Mouse (Mus musculus): ENCODE data around the gene Svop.

The Svop gene

DNA sequence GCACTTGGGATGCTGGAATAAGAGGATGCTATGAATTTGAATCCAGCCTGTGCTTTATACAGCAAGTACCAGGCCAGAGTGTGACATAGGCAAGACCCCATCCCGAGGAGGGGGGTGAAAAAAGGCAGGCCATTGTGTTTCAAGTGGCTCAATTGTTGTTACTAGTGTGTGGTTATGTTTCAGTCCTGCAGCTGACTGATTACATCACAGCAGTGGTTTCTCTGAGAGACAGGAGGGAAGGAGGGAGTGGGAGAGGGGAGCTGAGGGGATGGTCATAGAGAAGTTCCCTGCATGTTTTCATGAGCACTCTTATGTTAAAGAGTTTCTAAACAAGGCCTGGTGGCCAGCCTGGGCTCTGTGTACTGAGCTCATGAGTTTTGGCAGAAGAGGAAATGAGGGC is 11.4 kb upstream of the Svop start:
- no peak for DNase-seq

DNA sequence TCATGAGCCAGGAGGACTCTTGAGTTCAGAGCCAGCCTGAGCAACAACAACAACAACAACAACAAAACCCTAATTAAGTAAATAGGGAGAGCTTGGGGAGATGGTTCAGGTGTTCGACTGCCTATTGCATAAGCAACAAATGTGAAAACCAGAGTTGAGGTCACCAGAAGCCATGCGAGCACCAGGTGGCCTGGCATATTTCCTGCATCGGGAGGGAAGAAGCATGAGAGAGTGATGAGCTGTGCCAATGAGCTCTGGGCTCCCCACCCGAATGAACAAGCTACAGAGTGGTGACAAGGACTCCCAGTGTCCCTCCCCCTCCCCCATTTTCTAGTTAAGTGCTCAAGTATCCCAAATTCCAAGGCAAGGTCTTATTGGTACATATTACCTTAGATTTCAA is 10.5 kb upstream of the Svop start:
- DNase-seq: no peak

DNA sequence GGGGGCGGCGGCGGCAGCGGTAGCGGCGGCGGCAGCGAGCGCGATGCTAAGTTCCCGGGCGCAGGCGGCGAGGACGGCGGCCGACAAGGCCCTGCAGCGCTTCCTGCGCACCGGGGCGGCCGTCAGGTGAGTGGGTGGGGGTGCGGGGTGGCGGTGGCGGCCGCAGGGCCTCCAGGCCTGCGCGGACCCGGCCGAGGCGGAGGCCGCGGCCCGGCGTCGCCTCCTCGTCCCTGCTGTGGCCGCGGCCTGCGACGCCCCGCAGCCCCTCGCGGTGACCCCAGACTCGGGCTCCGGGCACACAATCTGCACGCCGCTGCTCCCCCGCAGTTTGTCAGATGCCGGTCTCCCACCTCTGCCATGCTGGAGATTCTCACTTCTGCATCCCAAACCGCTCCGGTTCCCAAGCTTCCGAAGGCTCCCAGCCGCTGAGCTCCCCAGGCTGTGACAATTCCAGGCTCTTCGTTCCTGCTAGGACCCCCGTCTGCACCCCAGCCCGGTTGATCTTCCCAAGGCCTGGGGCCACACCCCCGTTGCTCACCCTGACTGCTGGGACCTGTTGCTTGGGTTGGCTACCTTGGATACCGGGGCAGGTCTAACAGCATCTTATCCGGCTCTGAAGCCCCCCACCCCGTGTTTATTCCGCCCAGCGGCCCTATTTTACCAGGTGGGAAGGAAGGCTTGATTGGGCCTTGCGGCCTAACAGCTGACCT is 9.2 kb upstream of the Svop start:
- DNase-seq: no peak

DNA sequence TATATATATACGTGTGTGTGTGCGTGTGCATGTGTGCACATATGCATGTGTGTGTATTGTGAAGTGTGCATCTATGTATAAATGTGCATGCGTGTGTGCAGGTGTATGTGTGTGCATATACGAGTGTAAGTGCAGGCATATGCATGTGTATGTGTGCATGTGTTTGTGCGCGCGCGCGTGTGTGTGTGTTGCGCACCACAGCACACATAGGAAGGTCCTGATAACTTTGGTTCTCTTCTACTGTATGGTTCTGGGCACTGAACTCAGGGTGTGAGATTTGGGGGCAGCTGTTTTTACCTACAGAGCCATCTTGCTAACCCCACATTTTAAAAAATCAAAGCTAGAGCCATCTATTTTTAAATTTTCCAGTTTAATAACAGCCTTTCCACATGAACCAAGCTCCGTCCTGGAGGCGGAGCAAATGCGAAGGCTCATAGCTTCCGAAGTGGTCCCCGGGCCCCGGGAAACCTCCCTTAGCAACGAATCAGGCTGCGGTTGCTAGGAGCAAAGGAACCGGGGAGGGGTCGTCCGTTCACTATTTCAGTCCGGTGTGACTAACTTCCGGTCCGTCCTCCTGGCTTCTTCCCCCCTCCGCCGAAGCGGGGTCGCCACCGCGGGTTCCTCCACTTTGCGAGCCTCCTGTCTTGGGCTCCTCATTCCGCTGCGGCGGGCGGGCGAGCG is 8.5 kb upstream of the Svop start:
- DNase-seq: peak; percentile 93

DNA sequence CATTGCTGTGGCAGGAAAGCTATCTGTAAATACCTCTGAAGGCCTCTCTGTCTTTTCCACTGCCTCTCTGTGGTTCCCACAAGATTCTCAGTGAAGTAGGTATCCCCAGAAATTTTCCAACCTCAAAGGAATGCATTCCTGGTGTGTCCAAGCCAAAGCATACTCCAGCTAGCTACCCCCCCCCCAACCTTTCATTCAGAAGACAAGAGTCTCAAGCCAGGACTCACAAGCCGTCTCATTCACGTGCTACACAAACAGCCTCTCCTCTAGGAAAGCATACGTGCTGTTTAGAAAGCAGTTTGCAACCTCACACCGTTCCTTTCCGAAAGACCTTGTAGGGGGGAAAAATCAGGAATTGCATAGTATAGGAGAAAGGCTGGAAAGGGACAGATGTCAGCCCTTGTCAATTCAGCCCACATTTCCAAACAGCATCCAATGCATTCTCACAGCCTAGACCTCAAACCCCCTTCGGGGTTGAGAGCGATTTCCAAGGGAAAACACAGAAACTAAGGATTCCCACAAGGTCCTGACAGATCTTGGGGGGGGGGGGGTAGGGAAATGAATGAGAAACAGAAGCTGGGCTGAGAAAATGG is 853 bp downstream of the Svop start:
- no peak for DNase-seq

DNA sequence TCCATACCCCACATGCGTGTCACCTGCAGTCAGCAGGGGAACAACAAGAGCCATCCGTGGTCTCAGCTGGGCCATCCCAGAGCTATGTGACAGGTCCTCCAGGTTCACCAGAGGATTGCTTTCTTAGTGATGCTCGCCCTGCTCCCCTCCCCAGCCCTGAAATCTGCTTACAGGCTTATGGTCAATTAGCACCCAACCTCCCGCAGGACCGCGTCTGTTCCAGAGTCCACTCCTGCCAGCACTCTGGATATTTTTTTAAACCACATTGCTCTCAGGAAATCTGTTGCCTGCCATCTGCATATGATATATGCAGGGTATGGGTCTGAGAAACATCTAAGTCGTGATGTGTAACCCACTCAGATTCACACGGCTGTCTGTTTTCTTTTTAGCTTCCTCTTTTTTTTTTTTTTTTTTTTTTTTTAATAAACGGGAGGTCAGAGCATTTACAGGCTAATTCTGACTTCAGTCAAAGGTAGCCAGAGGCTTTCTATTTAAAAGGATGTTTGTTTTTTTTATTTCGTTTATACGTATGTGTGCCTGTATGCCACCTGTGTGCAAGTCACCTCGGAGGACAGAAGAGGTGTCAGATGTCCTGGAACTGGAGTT is 3.4 kb downstream of the Svop start:
- DNase-seq: no peak

DNA sequence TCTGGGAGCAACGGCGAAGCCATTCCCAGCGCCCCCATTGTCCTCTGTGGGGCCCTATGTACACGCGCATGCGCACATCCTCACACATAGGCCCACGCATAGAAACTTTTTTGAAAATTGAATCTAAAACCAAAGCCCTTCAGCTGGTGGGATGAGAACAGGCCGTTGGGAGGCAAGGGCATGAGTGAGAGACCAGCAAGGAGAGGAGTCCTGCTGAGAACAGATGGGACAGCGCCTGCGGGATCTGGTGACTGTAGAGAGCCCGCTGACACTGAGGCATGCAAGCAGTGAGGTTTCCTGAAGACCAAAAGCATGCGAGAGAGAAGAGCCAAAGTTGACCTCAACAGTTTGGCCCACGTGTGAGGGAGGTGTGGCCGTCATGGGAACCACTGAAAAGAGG is 5.9 kb downstream of the Svop start:
- DNase-seq: no peak

DNA sequence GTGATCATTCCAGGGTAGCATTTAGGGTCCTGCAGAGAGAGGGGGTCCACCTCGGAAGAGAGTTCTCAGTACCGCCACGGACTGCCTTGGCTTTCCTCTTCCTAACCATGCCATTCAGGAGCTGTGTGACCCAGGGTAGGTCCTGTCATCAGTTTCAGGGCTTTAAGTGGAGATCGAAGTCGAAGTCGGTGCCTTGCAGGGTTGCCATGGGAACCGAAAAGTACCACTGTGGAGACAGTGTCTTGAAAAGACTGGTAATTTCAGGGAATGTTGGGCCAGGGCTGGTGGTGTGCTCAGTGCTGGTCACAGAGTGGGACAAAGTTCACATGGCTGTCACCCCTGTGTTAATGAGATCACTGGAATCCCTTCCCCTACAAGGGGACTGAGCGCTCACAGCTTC is 14.4 kb downstream of the Svop start:
- peak; percentile 14 for DNase-seq

DNA sequence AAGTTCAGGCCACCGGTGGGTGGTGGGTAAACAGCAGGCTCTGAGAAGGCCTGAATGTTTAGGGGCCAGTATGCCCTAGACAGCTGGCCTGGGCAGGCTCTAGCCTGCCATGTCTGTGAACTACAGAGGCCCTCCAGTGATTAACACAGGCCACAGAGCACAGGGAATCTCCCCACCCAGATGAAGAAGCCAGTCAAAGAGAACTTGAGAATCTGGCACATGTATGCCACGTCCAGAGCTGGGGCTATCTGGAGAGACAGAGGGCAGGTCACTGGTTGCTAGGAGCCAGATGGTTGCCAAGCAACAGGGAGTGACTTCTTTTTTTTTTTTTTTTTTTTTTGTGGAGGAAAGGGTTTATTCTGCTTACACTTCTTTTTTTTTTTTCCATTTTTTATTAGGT is 19.1 kb downstream of the Svop start:
- DNase-seq: peak; percentile 70

DNA sequence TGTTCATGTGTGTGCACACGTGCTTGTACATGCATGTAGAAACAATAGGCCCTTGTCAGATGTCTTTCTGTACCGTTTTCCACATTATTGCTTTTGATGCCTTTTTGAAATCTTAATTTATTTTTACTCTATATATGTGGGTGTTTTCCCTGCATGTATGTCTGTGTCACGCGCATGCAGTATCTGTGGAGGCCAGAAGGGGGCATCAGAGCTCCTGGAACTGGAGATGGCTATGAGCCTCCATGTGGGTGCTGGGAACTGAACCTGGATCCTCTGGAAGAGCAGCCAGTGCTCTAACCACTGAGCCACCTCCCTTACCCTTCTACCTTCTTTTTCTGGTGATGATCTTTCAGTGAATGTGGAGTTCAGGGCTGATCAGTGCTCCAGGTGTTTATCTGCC is 20.5 kb downstream of the Svop start:
- DNase-seq: no peak

DNA sequence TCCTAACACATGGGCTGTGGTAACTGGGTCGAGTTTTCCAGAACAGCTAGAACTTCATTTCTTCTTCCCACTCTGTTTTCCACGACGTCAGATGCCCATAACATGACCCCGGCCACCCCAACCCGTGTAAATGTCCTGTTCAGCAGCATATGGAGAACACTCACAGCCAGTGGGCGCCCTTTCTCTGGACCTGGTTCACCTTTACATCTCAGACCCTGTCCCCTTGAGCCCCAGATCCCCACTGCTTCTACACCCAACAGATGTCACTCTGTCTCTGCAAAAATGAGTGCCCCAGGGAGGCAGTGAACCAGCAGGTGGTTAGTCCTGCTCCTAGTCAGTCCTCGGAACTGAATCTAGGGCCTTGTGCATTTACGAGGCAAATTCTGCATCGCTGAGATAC is 23.4 kb downstream of the Svop start:
- DNase-seq: no peak

DNA sequence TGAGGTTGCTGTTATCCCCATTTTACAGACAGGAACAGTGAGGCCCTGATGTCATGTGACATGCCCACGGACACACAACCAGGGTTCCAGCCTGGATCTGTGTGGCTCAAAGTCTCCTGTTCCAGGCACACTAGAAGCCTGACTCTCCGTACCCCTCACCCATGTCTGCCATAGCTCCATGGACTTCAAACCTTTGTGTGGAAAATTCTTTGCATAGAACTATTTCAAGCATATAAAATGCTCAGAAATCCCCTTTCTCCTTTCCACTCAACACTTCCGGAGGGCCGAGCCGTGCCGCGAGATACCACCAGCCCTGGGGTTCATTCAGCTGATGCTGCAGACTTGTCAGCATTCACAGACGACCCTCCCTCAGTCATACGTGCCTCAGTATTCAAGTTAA is 23.8 kb downstream of the Svop start:
- DNase-seq: no peak

DNA sequence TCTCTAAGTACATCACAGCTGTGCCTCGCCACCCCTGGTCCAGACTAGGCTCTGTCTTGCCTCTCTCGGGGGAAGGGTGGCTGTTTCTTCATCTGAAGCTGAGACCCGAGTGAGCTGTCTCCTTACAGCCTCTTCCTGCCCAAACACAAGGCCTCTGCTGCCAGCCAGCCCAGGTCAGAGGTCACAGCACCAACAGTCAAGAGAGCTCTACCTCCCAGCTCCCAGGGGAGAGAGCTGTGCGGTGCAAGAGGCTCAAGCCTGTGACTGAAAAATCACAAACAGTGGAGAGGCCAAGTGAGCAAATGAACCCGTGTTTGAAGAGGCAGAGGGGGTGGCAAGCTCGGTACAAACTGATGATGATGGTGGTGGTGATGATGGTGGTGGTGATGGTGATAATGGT is 24.8 kb downstream of the Svop start:
- DNase-seq: no peak

DNA sequence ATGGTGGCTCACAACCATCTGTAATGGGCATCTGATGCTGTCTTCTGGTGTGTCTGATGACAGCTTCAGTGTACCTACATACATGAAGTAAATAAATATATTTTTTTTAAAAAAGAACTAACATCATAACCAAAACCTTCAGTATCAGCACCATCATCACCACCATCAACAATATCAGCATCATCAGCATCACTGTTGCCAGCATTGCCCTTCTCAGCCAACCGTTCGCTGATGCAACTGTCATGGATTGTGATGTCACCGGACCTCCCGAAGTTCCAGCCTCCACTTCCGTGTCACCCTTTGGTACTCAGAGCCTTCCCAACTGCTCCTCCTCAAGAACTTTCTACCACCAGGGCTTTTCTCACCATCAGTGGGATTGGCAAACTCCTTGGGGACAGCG is 26.2 kb downstream of the Svop start, which contains the start of gene Usp30:
Usp30 (plus strand) TSS at position 301 of the 400 bp plus-strand sequence.
- DNase-seq: no peak

DNA sequence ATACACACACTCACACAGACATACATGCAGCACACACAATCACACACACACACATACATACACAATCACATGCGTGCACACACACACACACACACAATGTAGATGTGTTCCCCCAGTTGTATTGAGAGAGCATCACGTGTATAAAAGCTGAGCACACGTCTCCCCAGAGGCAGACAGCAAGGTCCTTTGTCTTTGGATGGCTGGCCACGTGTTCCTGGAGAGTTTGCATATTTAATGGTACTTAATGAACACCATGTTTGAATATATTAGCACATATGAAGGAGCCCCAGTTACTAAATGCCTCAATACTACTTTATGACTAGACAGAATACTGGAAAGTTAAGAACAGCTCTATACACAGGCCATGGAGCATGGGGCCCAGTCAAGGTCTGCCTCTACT is 27.4 kb downstream of the Svop start:
- no peak for DNase-seq

DNA sequence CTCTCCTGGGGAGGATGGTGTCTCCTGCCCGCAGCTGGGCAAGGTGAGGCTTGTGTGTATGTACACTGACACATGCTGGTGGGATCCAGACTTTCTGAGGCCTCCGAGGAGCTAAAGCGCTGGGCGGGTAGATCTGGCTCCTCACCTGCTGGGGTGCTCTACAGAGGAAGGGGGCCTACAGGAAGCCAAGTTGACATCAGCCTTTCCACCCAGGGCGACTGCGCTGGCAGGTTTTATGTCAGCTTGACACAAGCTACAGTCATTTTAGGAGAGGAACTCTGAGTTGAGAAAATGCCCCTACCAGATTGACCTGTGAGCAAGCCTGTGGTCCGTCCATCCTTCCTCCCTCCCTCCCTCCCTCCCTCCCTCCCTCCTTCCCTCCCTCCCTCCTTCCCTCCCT is 29.7 kb downstream of the Svop start:
- no peak for DNase-seq

DNA sequence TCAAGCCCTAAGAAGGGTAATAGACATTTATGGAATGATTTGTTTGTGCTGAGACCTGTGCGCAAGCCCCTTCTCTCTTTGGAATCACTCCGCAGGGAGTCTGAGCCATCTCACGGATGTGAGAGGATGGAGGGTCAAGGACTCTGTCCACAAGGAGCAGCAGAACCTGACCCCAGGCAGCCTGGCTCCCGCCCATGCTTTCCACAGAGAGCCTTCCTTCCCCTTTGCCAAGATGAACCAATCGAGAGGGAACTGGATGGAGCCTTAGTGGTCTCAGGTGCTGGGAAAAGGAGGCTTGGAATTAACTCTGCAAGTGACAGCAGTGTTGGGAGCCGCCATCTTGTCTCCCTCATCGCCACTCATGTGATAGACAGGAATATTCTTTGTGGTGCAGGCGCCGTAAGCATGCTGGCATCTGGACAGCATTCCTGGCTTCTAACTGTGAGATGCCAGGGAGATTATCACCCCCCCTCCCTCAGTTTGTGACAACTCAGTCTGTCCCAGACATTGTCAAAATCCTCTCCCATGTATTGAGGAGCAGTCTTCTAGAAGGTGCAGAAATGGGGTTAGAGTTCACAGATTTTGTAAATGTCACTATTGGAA is 34.1 kb downstream of the Svop start:
- DNase-seq: no peak

DNA sequence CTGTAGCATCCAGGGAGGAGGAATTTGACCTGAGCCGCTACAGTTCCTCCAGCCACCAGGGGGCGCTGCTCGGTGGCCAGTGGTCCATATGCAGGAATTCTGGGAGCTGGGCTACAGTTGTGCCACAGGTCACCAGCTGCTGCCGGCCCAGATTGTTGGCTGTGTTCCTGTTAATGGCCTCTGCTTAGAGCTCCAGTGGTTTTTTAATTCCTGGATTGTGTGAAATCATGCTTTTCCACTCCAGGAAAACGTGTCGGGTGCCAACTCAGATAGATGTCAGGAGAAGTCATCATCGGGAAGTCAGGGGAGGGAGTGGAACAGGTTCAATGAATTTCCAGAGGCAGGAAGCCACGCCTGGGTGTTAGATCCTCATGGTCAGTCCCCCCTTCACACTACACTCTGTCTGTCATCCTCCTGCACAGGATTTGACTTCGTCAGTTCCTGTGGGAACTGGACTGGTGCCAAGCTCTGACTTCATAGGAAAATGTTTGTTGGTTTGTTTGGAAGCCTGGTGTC is 39.1 kb downstream of the Svop start:
- peak; percentile 82 for DNase-seq

DNA sequence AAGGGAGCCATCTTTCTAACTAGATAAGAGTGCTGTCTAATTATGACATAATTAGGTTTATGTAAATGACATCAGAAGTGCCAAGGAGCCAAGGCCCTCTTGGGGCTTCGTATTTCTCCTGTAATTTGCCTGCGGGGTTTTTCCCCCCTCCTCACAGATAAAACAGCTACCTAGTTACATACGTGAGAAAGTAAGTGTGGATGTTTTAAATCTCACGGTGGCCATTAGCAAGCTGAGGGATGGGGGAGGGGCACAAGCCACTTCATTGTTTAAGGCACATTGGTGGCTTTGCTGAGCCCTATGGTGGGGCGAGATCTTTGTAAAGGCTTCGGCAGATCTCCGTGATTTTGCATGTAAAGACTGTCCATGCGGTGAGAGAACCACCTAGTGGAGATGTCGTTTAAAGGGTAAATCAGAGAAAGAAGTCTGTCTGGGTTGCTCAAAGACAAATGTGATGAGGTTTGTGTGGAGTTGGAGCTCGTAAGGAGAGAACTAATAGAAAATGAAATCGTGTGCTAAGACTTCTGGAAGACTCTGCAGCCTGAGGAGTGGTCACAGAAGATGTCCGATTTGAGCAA is 42.5 kb downstream of the Svop start:
- no peak for DNase-seq

DNA sequence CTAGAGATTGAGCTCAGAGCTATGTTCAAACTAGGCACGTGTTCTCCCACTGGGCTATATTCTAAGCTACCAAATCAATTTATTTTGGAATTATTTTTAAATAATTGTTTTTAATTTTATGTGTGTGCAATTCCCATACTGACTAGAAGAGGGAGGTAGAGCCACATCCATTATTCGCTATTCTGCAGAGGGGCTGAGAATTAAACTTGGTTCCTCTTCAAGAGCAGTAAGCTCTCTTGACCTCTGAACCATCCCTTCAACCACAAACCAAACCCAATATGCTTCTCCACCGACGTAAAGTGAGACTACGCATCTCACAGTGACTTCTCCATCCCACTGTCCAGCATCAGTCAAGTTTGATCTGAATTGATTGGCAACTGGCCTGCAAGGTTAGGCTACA is 44.2 kb downstream of the Svop start:
- no peak for DNase-seq

DNA sequence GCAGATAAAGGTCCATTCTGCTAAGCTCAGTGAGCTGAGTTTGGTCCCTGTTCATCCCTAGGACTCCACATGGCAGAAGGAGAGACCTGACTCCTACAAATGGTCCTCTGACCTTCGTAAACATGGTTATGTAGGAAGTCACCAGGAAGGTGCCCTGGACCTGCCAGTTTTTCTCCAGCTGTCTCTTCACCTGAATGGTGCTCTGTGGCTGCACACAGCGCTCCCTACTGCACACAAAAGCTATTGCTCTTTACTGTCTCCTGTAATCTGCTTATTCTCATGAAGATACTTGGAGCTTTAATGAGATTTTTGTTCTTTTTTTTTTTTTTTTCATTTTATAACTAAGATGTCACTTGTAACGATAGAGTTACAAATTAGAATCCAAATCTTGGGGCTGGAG is 44.8 kb downstream of the Svop start:
- no peak for DNase-seq

DNA sequence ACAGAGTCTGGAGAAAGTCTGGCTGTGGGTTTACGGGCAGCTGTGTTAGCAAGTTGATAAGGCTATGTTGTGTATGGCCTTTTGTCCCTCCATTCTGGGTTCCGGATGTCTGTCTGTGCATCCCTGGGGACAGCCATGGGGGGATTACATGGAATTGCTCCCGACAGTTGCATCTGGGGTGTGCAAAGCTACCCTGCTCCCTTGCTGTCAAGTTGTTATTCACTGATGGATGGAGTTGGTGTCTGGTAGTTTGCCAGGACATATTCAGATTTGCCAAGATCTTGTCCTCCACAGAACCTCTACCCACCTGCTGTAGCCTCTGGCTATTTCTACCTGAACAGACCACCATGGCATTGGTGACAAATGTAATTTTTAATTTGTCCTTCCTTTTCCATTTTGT is 45.2 kb downstream of the Svop start:
- DNase-seq: no peak

DNA sequence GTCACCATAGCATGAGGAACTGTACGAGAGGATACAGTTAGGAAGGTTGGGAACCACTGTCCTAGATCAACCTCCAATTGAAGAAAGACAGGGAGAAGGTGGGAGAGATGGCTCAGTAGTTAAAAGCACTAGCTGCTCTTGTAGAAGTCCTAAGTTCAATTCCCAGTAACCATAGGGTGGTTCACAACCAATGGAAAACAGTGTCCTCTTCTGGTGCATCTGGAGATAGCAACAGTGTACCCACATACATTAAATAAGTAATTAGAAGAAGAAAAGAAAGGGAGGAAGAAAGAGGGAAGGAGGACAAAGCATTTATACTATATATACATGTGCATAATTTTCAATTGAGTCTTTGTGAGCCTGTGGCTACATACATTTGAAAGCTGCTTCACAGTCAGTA is 46.2 kb downstream of the Svop start:
- DNase-seq: peak; percentile 28
